Mouse (Mus musculus): ENCODE data around the gene Snx18.

DNA sequence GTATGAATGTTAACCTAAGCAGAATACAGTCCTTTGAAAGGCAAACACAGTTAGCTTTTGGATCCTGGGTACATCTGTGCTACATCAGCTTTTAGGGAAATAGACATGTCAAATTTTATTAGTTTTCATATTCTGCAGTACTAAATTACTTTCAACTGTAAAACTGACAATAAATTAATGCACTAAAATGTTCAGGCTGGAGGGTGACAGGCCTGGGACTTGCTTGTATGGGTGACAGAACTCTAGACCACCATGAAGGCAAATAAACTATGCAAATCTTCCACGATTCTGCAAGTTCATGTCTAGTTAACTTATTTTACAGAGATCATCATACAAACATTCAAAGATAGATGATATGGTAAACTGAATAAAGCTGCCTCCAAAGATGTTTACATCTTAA is 36.3 kb downstream of the Snx18 start:
- TF ChIP-seq TCF12 (IDR thresholded peaks at IDR 0.05; ENCODE audit: insufficient read depth, poor library complexity, severe bottlenecking) (no peak), POLR2A (IDR thresholded peaks at IDR 0.05; ENCODE audit: insufficient read length, low read depth) (no peak), E2F4 (IDR thresholded peaks at IDR 0.05; ENCODE audit: insufficient read depth) (no peak), POLR2AphosphoS2 (IDR thresholded peaks at IDR 0.05; ENCODE audit: insufficient read length, low read depth) (no peak), MAX (IDR thresholded peaks at IDR 0.05; ENCODE audit: low read depth) (no peak), MYOG (IDR thresholded peaks at IDR 0.05; ENCODE audit: control insufficient read depth in 1 of 3, insufficient read depth in 1 of 3, insufficient read length in 2 of 3, low read depth in 2 of 3) (no peak), USF1 (IDR thresholded peaks at IDR 0.05; ENCODE audit: low read depth) (no peak), TCF3 (IDR thresholded peaks at IDR 0.05; ENCODE audit: insufficient read length, low read depth) (no peak), CEBPB (IDR thresholded peaks at IDR 0.05; ENCODE audit: insufficient read depth, poor library complexity, severe bottlenecking) (no peak), SRF (IDR thresholded peaks at IDR 0.05; ENCODE audit: control insufficient read depth, insufficient read length, low read depth) (no peak), REST (IDR thresholded peaks at IDR 0.05; ENCODE audit: insufficient read depth, insufficient read length) (no peak)
